Mouse (Mus musculus) thymus, adult 2 months (tissue): Measurements from ENCODE around the gene Gm28539. TPM values are rescaled to one million over a fixed set of nuclear protein-coding genes. Genes with fewer than 3 reads are reported as not detected.
A peak's percentile ranks its signal among the peaks of the same experiment; 100 is the strongest.

Experiments
- DNase-seq: peaks from one replicate; pipeline ENCODE4 v3.0.0; 2021
- H3K27ac ChIP-seq: fragments of 200-500 bp; 2 replicates; pipeline ENCODE4 v1.5.1; 2012; ENCODE audit warnings: low read length, control low read depth; ENCODE audit not compliant: control insufficient read depth, insufficient read depth
- H3K27me3 ChIP-seq: fragments of 200-500 bp; 2 replicates; pipeline ENCODE4 v1.6.1; 2012; ENCODE audit warnings: mild to moderate bottlenecking, low read length, moderate library complexity, mixed read lengths; ENCODE audit not compliant: control insufficient read depth, insufficient read depth
- H3K36me3 ChIP-seq: fragments of 200-500 bp; 2 replicates; pipeline ENCODE4 v1.6.1; 2012; ENCODE audit warnings: mild to moderate bottlenecking, low read length, moderate library complexity; ENCODE audit not compliant: control insufficient read depth, insufficient read depth
- H3K4me1 ChIP-seq: fragments of 200-500 bp; replicated peaks from 2 replicates; pipeline ENCODE4 v1.6.1; 2012; ENCODE audit warnings: low read length; ENCODE audit not compliant: control insufficient read depth, insufficient read depth
- H3K4me3 ChIP-seq: fragments of 200-500 bp; 2 replicates; pipeline ENCODE4 v1.5.1; 2012; ENCODE audit warnings: mild to moderate bottlenecking, low read length, control low read depth, moderate library complexity; ENCODE audit not compliant: control insufficient read depth, insufficient read depth
- CTCF ChIP-seq: fragments of 200-500 bp; IDR thresholded peaks from 2 replicates; pipeline ENCODE4 v1.5.1; 2012; ENCODE audit warnings: mild to moderate bottlenecking, control low read depth, low read length, moderate library complexity, borderline replicate concordance; ENCODE audit not compliant: control insufficient read depth, poor library complexity, insufficient read depth; ENCODE audit errors: extremely low read depth
- POLR2A ChIP-seq: fragments of 200-500 bp; IDR thresholded peaks from 2 replicates; pipeline ENCODE4 v1.6.1; 2012; ENCODE audit warnings: mild to moderate bottlenecking, low read length, control low read depth, moderate library complexity; ENCODE audit not compliant: control insufficient read depth, poor library complexity, insufficient read depth; ENCODE audit errors: extremely low read depth
- WGBS: fragments of 180-500 bp; shearing (Covaris S2); methylation state at CpG from one replicate; pipeline ENCODE4 v1.1.7; 2018; 5-methylcytosine and 5-hydroxymethylcytosine counted together
- polyA plus RNA-seq: library from polyadenylated mRNA; depleted of rRNA; stranded (reverse); fragments of >200 nt; gene quantifications from 2 replicates; pipeline ENCODE4 v1.2.3, GENCODE M21; 2012; rRNA removed

Gene Gm28539
- not detected in 2 replicates for polyA plus RNA-seq

GRCm38 (mm10) chr16:18836468-18837208, at the start of gene Gm28539, which contains the start of gene 2510002D24Rik:
Gm28539 (plus strand) TSS chr16:18836584.
2510002D24Rik (plus strand) TSS chr16:18836578.
- WGBS = 1% methylated on average over 46 of the region's 46 CpGs

GRCm38 (mm10) chr16:18786652-18787051, 49.7 kb upstream of the Gm28539 start:
- peaks cover 40% of the 10 kb centered on the region for H3K36me3 ChIP-seq
- 96% methylated on average over 10 of the region's 10 CpGs for WGBS
- DNase-seq = no peak
- no peaks in the 10 kb centered on the region for H3K27me3 ChIP-seq
- no peak overlapping the region for H3K4me3 ChIP-seq
- H3K27ac ChIP-seq = no peak overlapping the region
- no peaks in the 10 kb centered on the region for H3K4me1 ChIP-seq
- TF ChIP-seq POLR2A (no peak), CTCF (no peak)

More at GRCm38 (mm10) chr16:18836468-18837208, at the start of gene Gm28539, which contains the start of gene 2510002D24Rik:
- DNase-seq = peak; percentile 95
- TF ChIP-seq CTCF (no peak), POLR2A (peak; percentile 87)
- peaks cover 16% of the 10 kb centered on the region for H3K36me3 ChIP-seq
- no peak within 1 kb of the TSS for H3K27ac ChIP-seq
- peak within 1 kb of the TSS; percentile 72 for H3K4me3 ChIP-seq
- peaks cover 2% of the 10 kb centered on the region for H3K4me1 ChIP-seq
- H3K27me3 ChIP-seq = no peaks in the 10 kb centered on the region

GRCm38 (mm10) chr16:18788627-18789406, 47.6 kb upstream of the Gm28539 start:
- no peak overlapping the region for H3K4me3 ChIP-seq
- 61% methylated on average over 10 of the region's 10 CpGs for WGBS
- H3K27me3 ChIP-seq = no peaks in the 10 kb centered on the region
- no peak overlapping the region for H3K27ac ChIP-seq
- peaks cover 40% of the 10 kb centered on the region for H3K36me3 ChIP-seq
- TF ChIP-seq CTCF (no peak), POLR2A (no peak)
- no peak for DNase-seq
- no peaks in the 10 kb centered on the region for H3K4me1 ChIP-seq

GRCm38 (mm10) chr16:18795223-18795899, 41.0 kb upstream of the Gm28539 start:
- 97% methylated on average over 11 of the region's 11 CpGs for WGBS
- H3K27me3 ChIP-seq = no peaks in the 10 kb centered on the region
- no peak for TF ChIP-seq POLR2A
- no peak for TF ChIP-seq CTCF
- DNase-seq = no peak
- peaks cover 31% of the 10 kb centered on the region for H3K36me3 ChIP-seq
- H3K4me1 ChIP-seq = no peaks in the 10 kb centered on the region
- H3K4me3 ChIP-seq = no peak overlapping the region
- no peak overlapping the region for H3K27ac ChIP-seq

- Histone ChIP-seq H3K4me3 (no peak overlapping the region), H3K27me3 (no peaks in the 10 kb centered on the region), H3K36me3 (peaks cover 30% of the 10 kb centered on the region), H3K4me1 (no peaks in the 10 kb centered on the region), H3K27ac (no peak overlapping the region)
- WGBS = 97% methylated on average over 7 of the region's 7 CpGs
- no peak for DNase-seq
- TF ChIP-seq CTCF = no peak
- TF ChIP-seq POLR2A = no peak
Measured at GRCm38 (mm10) chr16:18796645-18797044, 39.7 kb upstream of the Gm28539 start.

- H3K4me1 ChIP-seq = no peaks in the 10 kb centered on the region
Measured at GRCm38 (mm10) chr16:18798151-18798550, 38.2 kb upstream of the Gm28539 start.

More at GRCm38 (mm10) chr16:18798151-18798550, 38.2 kb upstream of the Gm28539 start:
- no peaks in the 10 kb centered on the region for H3K27me3 ChIP-seq
- no peak for DNase-seq
- 91% methylated on average over 5 of the region's 5 CpGs for WGBS
- peaks cover 31% of the 10 kb centered on the region for H3K36me3 ChIP-seq
- H3K27ac ChIP-seq = no peak overlapping the region
- TF ChIP-seq POLR2A = no peak
- no peak for TF ChIP-seq CTCF
- no peak overlapping the region for H3K4me3 ChIP-seq
